Mouse (Mus musculus) testis, adult 2 months (tissue): ENCODE measurements around the gene Rraga.

Experiments used
- CTCF ChIP-seq: fragments of 200-500 bp; IDR thresholded peaks from 2 replicates; pipeline ENCODE4 v1.5.1; 2012; ENCODE audit warnings: low read depth, mild to moderate bottlenecking, inconsistent platforms, low read length, moderate library complexity; ENCODE audit not compliant: control insufficient read depth, insufficient read depth, insufficient replicate concordance
- POLR2A ChIP-seq: fragments of 200-500 bp; IDR thresholded peaks from 2 replicates; pipeline ENCODE4 v1.6.1; 2012; ENCODE audit warnings: low read depth, mild to moderate bottlenecking, inconsistent platforms, low read length, moderate library complexity; ENCODE audit not compliant: control insufficient read depth

GRCm38 (mm10) chr4:86543999-86544398 lies 31.5 kb upstream of the Rraga start:
- TF ChIP-seq CTCF (no peak), POLR2A (no peak)
